Mouse (Mus musculus) gastrocnemius, adult 8-10 months (tissue): ENCODE measurements around the gene Csnk1g1. TPM values are rescaled to one million over a fixed set of nuclear protein-coding genes. Genes with fewer than 3 reads are reported as not detected.

Experiments
- DNase-seq, 2 experiments: peaks; one replicate each; pipeline ENCODE4 v3.0.0; 2022; ENCODE audit warnings: low spot score in 2 of 2
- total RNA-seq, 4 experiments: library from RNA; stranded (reverse); gene quantifications; 2 replicates each; pipeline ENCODE4 v1.2.4; 2022

Csnk1g1 gene
- total RNA-seq, 4 experiments from 2014 or later = 7.7 to 8.0 (median 7.7) TPM

DNA sequence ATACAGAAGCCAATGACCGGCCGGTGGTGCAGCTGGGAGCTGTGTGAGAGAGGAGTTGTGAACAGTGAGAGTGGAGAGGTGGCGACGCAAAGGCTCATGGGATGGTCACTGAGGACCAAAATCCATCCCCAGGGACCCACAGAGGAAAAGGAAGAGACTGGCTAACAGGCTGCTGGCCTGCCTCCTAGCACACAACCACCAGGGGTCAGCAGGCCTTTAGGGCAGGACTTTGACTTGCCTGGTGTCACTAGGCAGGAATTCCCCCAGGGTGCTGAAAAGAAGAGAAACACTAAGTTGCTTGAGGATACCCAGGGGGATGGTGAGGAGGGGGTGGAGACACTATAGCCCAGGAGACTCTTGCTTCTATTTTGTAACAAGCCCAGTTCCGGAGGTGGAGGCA is 158.8 kb downstream of the Csnk1g1 start:
- DNase-seq = peak in 1 of 2 experiments; percentile 31

GRCm38 (mm10) chr9:66068056-66068455 is 159.3 kb downstream of the Csnk1g1 start:
- no peak for DNase-seq

DNA sequence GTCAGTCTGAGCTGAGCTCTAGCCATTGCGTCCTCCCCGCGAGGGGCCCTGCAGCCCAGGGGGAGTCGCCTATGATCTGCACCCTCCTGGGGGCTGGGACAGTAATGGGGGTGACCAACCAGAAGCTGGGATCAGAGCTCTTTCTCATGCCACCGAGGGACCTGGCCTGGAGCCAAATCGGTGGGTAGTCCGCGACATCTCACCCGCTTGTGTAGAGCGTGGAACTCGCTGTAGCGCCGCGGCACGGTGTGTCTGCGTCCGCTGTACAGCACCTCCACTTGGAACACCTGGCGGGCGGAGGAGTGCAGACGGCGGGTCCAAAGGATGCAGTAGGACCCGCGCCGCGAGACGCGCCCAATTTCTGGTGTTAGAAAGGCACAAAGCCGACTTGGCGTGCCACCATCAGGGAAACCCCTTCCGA is 160.3 kb downstream of the Csnk1g1 start:
- DNase-seq = no peak

GRCm38 (mm10) chr9:66069583-66069982 is 160.9 kb downstream of the Csnk1g1 start, which contains the start of gene Snx22:
Gene Snx22, minus strand, starts transcription at chr9:66069719.
- DNase-seq = peak; percentile 79 to 84

DNA sequence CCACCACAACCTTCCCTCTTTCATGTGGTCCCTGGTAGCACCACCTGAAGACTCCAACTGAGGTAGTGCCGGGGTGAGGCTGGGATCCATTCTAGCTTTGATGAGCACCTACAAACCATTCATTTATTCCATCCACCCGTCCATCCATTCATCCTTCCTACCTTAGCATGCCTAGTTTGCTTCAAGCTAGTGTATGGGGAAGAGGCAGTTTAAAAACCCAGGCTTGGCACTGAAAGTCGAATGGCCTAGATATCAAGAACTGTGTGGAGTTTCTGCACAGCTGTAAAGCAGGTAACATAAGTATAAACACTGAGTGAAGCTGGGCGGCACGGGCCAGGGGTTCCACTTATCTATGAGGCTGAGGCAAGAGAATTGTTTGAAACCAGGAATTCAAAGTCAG is 161.4 kb downstream of the Csnk1g1 start:
- DNase-seq = no peak

DNA sequence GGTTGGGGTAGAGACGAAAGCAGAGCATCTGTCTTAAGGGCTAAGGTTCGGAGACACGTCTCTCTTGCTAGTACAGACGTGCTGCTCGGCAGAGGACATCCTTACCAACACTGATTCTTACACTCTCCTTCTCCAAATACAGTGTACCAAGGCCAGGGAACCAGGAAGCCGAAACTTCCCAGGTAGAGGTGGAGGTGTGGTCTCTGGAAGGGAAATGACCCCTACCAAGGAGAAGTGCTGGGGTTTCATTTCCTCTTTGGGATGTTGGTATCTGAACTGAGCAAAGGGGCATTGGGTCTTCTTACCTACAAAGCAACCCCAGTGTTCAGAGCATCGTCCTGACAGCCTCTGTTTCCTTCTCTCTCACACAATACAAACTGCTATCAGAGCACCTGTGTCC is 164.0 kb downstream of the Csnk1g1 start:
- no peak for DNase-seq

DNA sequence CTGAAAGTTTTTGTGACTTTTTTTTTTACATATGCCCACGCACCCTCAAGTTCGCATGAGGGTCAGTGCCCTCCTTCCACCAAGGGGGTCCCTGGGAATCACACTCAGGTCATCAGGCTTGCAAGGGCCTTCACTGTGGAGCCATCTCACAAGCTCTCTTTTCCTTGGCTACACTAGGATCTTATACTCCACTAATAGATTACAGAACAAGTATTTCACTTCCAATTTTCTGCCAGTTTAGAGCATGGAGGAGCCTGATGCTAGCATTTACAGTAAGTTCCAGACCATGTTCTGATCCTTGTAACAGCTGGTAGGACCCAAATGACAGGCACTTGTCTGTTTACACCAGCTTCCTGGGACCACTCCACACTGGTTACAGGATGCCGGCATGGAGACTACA is 169.3 kb downstream of the Csnk1g1 start:
- DNase-seq = no peak

GRCm38 (mm10) chr9:66078493-66078892 is 169.8 kb downstream of the Csnk1g1 start:
- no peak for DNase-seq

DNA sequence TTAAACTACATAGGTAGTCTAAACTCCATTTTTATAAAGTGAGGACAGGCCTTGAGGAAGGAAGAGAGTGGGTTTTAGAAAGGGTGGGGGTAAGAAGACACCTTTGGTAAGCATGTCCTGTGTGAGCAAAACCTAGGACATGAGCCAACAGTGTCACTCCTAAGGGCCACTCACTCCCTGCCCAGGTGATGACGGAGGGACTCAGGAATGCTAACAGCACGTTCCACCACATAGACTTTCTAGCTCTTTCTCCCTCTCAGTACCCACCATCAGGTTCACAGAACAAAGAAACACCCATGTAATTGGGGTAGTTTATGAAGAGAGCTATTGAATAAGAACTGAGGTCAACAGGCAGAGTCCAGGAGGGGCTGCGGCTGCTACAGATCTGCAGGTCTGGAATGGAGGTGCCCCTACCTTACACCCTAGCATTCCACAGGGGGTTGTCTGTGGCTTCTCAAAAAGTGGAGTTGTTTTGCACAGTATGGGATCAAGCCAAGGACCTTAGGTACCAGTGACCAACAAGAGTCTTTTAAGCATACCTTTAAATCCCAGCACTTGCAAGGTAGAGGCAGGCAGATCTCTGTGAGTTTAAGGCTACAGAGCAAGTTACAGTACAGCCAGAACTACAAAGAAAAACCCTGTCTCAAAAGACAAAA is 172.2 kb downstream of the Csnk1g1 start:
- no peak for DNase-seq

GRCm38 (mm10) chr9:66081999-66082398 is 173.3 kb downstream of the Csnk1g1 start:
- DNase-seq = no peak

GRCm38 (mm10) chr9:66084171-66084570 is 175.4 kb downstream of the Csnk1g1 start:
- no peak for DNase-seq

- no peak for DNase-seq
These were observed 178.3 kb downstream of the Csnk1g1 start for GRCm38 (mm10) chr9:66087062-66087461.

DNA sequence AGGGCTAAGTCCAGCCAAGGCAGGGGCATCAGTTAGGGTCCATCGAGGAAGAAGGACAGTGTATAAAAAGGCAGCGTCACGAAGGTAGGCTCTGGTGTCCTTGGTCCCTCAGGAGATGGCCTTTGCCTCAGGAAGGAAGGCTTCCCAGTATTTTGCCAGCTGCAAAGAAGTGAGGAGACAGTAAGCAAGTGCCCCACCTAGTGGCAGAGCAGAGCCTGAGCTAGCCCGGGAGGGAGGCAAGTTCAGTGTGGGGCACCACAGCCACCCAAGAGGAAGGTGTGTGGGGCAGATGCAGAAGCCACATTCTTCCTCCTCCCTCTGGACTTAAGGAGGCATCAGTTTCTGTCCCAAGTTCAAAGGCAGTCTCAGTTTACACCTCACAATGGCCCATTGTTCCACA is 179.7 kb downstream of the Csnk1g1 start:
- DNase-seq = no peak

DNA sequence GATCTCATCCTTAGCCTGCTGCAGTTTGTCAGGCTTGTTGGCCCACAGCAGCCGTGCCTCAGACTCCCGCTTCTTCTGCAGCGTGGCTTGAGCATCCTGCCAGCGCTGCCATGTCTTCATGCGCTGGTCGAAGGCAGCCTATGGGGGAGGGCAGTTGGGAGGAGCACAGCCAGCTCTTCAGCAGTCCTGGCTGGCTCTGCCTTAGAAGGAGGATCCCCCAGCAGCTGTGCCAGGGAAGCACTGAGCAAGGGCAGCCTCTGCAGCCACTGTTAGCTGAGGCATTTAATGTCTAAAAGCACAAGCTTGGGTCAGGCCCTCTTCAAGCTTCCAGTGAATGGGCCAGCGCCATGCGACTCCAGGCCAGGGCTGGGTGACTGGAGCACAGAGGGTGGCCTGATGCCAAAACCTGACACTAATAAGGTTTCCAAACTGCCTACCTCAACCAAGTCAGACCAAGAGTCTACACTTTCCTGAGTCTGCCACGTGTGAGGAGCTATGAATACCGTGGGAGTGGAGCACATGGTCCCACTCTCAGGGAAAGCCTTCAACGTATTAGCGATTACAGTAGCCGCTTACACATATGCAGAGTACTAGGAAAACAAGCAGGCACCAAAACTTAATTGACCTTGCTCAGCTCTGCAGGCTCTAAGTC is 182.0 kb downstream of the Csnk1g1 start:
- no peak for DNase-seq

GRCm38 (mm10) chr9:66091327-66092231 is 182.9 kb downstream of the Csnk1g1 start:
- DNase-seq = no peak

DNA sequence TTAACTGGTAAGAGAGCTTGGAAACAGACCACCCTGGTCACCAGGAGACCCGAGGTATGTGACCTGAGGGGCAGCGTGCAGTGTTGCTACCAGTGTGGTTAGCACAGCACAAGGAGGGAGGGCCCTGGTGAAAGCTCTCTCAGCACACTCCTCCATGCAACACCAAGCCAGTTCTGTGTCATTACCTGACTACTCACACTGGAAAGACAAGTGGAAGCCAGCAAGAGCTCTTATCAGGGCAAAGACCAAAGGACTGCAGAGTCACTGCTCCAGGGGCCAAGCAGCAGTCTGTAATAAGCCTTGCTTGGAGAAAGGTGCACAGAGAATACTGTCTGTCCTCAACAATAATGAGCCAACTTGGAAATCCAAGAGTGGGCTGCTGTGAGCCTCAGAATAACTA is 183.9 kb downstream of the Csnk1g1 start:
- DNase-seq = no peak

Other genes starting within 250 kb of the Csnk1g1 start
- gene Oaz2, start 240.9 kb upstream of the Csnk1g1 start, total RNA-seq = 100 to 1,000 TPM; 192 to 246 (median 237) TPM
- gene Zfp609, start 81.4 kb upstream of the Csnk1g1 start, total RNA-seq = 10 to 100 TPM; 15.8 to 18.8 (median 17.6) TPM
- gene Pclaf, start 18.7 kb upstream of the Csnk1g1 start, total RNA-seq = not detected
- gene Trip4, start 130 bp upstream of the Csnk1g1 start, total RNA-seq = 10 to 100 TPM; 13.6 to 15.6 (median 14.4) TPM
- 10 to 100 TPM; 26.9 to 38.5 (median 32.7) TPM for gene Ppib, start 151.3 kb downstream of the Csnk1g1 start, total RNA-seq
- under 1 TPM in 3 of 4 experiments, not detected in 1; 0.12 to 0.29 (median 0.18) TPM for gene Snx22, start 160.8 kb downstream of the Csnk1g1 start, total RNA-seq
- gene Snx1, start 217.7 kb downstream of the Csnk1g1 start, total RNA-seq = 10 to 100 TPM in 3 of 4 experiments, 1 to 10 TPM in 1; 9.0 to 11.0 (median 10.5) TPM
- 10 to 100 TPM; 51.2 to 64.6 (median 61.2) TPM for gene Ciao2a, start 217.7 kb downstream of the Csnk1g1 start, total RNA-seq
- gene Dapk2, start 249.3 kb downstream of the Csnk1g1 start, total RNA-seq = 10 to 100 TPM; 28.1 to 36.2 (median 34.1) TPM